Mouse (Mus musculus) forebrain, embryonic 16.5 days (tissue): ENCODE measurements around the gene Lypd4. TPM values are rescaled to one million over a fixed set of nuclear protein-coding genes. Genes with fewer than 3 reads are reported as not detected.

ENCODE experiments used
- ATAC-seq: fragments of 200-750 bp; cut with Nextera tagmentation; 2 replicates; pipeline ENCODE4 v1.8.0; 2017; ENCODE audit warnings: mild to moderate bottlenecking, moderate library complexity
- H3K27ac ChIP-seq: fragments of 300-500 bp; sonication (generic); 2 replicates; pipeline ENCODE4 v1.5.1; 2014; ENCODE audit warnings: low read length, control low read depth
- H3K27me3 ChIP-seq: fragments of 300-500 bp; sonication (generic); replicated peaks from 2 replicates; pipeline ENCODE4 v1.6.1; 2014; ENCODE audit warnings: low read length; ENCODE audit not compliant: control insufficient read depth, insufficient read depth
- H3K36me3 ChIP-seq: fragments of 300-500 bp; sonication (generic); 2 replicates; pipeline ENCODE4 v1.6.1; 2014; ENCODE audit not compliant: control insufficient read depth, insufficient read depth
- H3K4me1 ChIP-seq: fragments of 300-500 bp; sonication (generic); replicated peaks from 2 replicates; pipeline ENCODE4 v1.6.1; 2014; ENCODE audit warnings: low read length; ENCODE audit not compliant: control insufficient read depth, insufficient read depth
- H3K4me2 ChIP-seq: fragments of 300-500 bp; sonication (generic); 2 replicates; pipeline ENCODE4 v1.6.1; 2014; ENCODE audit warnings: mild to moderate bottlenecking, low read length, control low read depth
- H3K4me3 ChIP-seq: fragments of 300-500 bp; sonication (generic); replicated peaks from 2 replicates; pipeline ENCODE4 v1.5.1; 2014; ENCODE audit warnings: mild to moderate bottlenecking, low read length, control low read depth
- H3K9ac ChIP-seq: fragments of 300-500 bp; sonication (generic); replicated peaks from 2 replicates; pipeline ENCODE4 v1.6.1; 2014; ENCODE audit warnings: low read depth, low read length, control low read depth
- H3K9me3 ChIP-seq: fragments of 300-500 bp; sonication (generic); 2 replicates; pipeline ENCODE4 v1.6.1; 2016; ENCODE audit warnings: low read length; ENCODE audit not compliant: control insufficient read depth
- WGBS: fragments of 180-500 bp; shearing (Covaris S2); extraction: QIAGEN DNeasy Blood & Tissue Kit; methylation state at CpG from one replicate; pipeline ENCODE4 v1.1.7; 2014; 5-methylcytosine and 5-hydroxymethylcytosine counted together
- polyA plus RNA-seq: library from polyadenylated mRNA; unstranded; fragments of >200 nt; fragmentation: Nextera tagmentation; extraction: Ambion mirVana; gene quantifications from 2 replicates; pipeline ENCODE4 v1.2.1, GENCODE M21; 2015

Gene Lypd4
- polyA plus RNA-seq, 1 experiment from 2014 or later: not detected

- Histone ChIP-seq H3K4me2 (no peak overlapping the region), H3K4me1 (peaks cover 21% of the 10 kb centered on the region), H3K9me3 (no peaks in the 10 kb centered on the region), H3K27me3 (no peaks in the 10 kb centered on the region), H3K4me3 (no peak overlapping the region), H3K9ac (no peak overlapping the region), H3K36me3 (0 out of 2 replicates have a peak, but pooled peaks cover 2% of the 10 kb centered on the region), H3K27ac (no peak overlapping the region)
- WGBS: 93% methylated on average over 9 of the region's 9 CpGs
- ATAC-seq: no peak
Observed at GRCm38 (mm10) chr7:24882416-24883199, 12.9 kb upstream of the Lypd4 start.

- H3K27me3 ChIP-seq: no peaks in the 10 kb centered on the region
- H3K4me2 ChIP-seq: no peak overlapping the region
- no peak for ATAC-seq
- 23% methylated on average over 2 of the region's 2 CpGs for WGBS
- H3K9me3 ChIP-seq: no peaks in the 10 kb centered on the region
- H3K9ac ChIP-seq: no peak overlapping the region
- H3K4me3 ChIP-seq: no peak overlapping the region
- H3K4me1 ChIP-seq: no peaks in the 10 kb centered on the region
- H3K36me3 ChIP-seq: no peaks in the 10 kb centered on the region
- H3K27ac ChIP-seq: no peak overlapping the region
Observed at GRCm38 (mm10) chr7:24879620-24880019, 9.9 kb upstream of the Lypd4 start.

GRCm38 (mm10) chr7:24877588-24877987, 7.8 kb upstream of the Lypd4 start:
- no peak for ATAC-seq

GRCm38 (mm10) chr7:24869080-24869479, 661 bp downstream of the Lypd4 start:
- no peak for ATAC-seq
- Histone ChIP-seq H3K4me3 (no peak overlapping the region), H3K36me3 (no peaks in the 10 kb centered on the region), H3K9ac (no peak overlapping the region), H3K9me3 (no peaks in the 10 kb centered on the region), H3K27me3 (no peaks in the 10 kb centered on the region), H3K27ac (no peak overlapping the region), H3K4me1 (peaks cover 2% of the 10 kb centered on the region; the same call in 1 of the 2 replicates), H3K4me2 (no peak overlapping the region)
- WGBS: 20% methylated on average over 17 of the region's 17 CpGs

More at GRCm38 (mm10) chr7:24877588-24877987, 7.8 kb upstream of the Lypd4 start:
- no peaks in the 10 kb centered on the region for H3K36me3 ChIP-seq
- 86% methylated on average over 3 of the region's 3 CpGs for WGBS
- no peak overlapping the region for H3K4me2 ChIP-seq
- no peak overlapping the region for H3K9ac ChIP-seq
- H3K9me3 ChIP-seq: no peaks in the 10 kb centered on the region
- no peaks in the 10 kb centered on the region for H3K4me1 ChIP-seq
- H3K4me3 ChIP-seq: no peak overlapping the region
- H3K27ac ChIP-seq: no peak overlapping the region
- no peaks in the 10 kb centered on the region for H3K27me3 ChIP-seq

- no peaks in the 10 kb centered on the region; the same call in 1 of the 2 replicates for H3K4me1 ChIP-seq
- no peak for ATAC-seq
- WGBS: 28% methylated on average over 6 of the region's 6 CpGs
- H3K36me3 ChIP-seq: no peaks in the 10 kb centered on the region
- 0 out of 2 replicates have a peak overlapping the region, but pooled peaks have one; percentile 13 for H3K9ac ChIP-seq
- no peak overlapping the region for H3K4me2 ChIP-seq
- H3K4me3 ChIP-seq: no peak overlapping the region
- H3K9me3 ChIP-seq: no peaks in the 10 kb centered on the region
- no peak overlapping the region for H3K27ac ChIP-seq
- no peaks in the 10 kb centered on the region for H3K27me3 ChIP-seq
Observed at GRCm38 (mm10) chr7:24864156-24864555, 5.6 kb downstream of the Lypd4 start.

- Histone ChIP-seq H3K4me3 (no peak overlapping the region), H3K27ac (no peak overlapping the region), H3K4me2 (no peak overlapping the region), H3K9me3 (no peaks in the 10 kb centered on the region), H3K36me3 (no peaks in the 10 kb centered on the region), H3K4me1 (no peaks in the 10 kb centered on the region), H3K27me3 (no peaks in the 10 kb centered on the region), H3K9ac (no peak overlapping the region)
- WGBS: 87% methylated on average over 4 of the region's 4 CpGs
- no peak for ATAC-seq
Observed at GRCm38 (mm10) chr7:24862853-24863252, 6.9 kb downstream of the Lypd4 start.

- Histone ChIP-seq H3K36me3 (no peaks in the 10 kb centered on the region), H3K27me3 (no peaks in the 10 kb centered on the region), H3K27ac (no peak within 1 kb of the TSS), H3K4me1 (no peaks in the 10 kb centered on the region), H3K9me3 (no peaks in the 10 kb centered on the region), H3K4me3 (no peak within 1 kb of the TSS), H3K4me2 (no peak within 1 kb of the TSS), H3K9ac (no peak within 1 kb of the TSS)
- ATAC-seq: no peak
- WGBS: 91% methylated on average over 7 of the region's 7 CpGs
Observed at GRCm38 (mm10) chr7:24861913-24862312, 7.8 kb downstream of the Lypd4 start, which contains the start of gene Gm9844. Gene Gm9844, plus strand, starts transcription at chr7:24862213.

GRCm38 (mm10) chr7:24859234-24859633, 10.5 kb downstream of the Lypd4 start:
- 75% methylated on average over 5 of the region's 5 CpGs for WGBS
- no peak for ATAC-seq
- H3K9ac ChIP-seq: no peak overlapping the region
- H3K4me3 ChIP-seq: no peak overlapping the region
- H3K9me3 ChIP-seq: no peaks in the 10 kb centered on the region
- H3K27ac ChIP-seq: no peak overlapping the region
- H3K4me2 ChIP-seq: no peak overlapping the region
- no peaks in the 10 kb centered on the region for H3K27me3 ChIP-seq
- no peaks in the 10 kb centered on the region for H3K4me1 ChIP-seq
- H3K36me3 ChIP-seq: no peaks in the 10 kb centered on the region

GRCm38 (mm10) chr7:24856460-24857120, 13.2 kb downstream of the Lypd4 start:
- Histone ChIP-seq H3K9me3 (no peaks in the 10 kb centered on the region), H3K4me3 (no peak overlapping the region), H3K27ac (no peak overlapping the region), H3K9ac (no peak overlapping the region), H3K4me1 (no peaks in the 10 kb centered on the region), H3K36me3 (no peaks in the 10 kb centered on the region), H3K4me2 (no peak overlapping the region), H3K27me3 (no peaks in the 10 kb centered on the region)
- ATAC-seq: no peak
- WGBS: 25% methylated on average over 6 of the region's 6 CpGs
